Mouse (Mus musculus): ENCODE measurements around the gene Fbln2. TPM values are rescaled to one million over a fixed set of nuclear protein-coding genes. Genes with fewer than 3 reads are reported as not detected.

Fbln2 gene
- polyA plus RNA-seq, 1 experiment from 2014 or later, result 32.1 TPM

DNA sequence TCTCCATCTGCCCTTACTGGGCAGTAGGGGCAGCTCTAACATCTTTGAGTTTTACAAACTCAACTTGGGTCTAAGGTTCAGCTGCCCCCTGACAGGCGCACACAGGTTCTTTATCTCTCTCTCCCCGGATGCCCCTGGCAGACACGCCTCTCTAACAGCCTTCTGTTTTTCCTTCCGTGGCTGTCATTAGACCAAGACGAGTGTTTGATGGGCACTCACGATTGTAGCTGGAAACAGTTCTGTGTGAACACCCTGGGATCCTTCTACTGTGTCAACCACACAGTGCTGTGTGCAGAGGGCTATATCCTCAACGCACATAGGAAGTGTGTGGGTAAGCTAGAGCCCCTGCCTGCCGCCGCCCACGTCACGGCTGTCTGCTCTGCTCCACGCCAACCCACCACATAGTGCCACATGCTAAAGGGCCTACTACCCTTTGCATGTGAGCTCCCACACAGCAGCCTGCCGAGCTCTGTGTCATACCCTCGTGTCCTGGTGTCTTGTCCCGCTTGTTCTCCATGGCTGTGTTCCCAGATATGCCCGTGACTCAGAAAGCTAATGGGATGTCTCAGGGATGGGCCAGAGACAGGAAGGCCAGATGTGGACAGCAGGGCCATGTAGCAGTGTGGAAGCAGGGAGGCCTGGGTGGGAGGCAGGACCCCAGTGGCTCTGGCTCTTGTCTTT lies 47.3 kb downstream of the Fbln2 start:
- Histone ChIP-seq H3K4me3 (ENCODE audit: low read depth, low read length) (no peak overlapping the region), H3K27ac (replicated peaks) (no peak overlapping the region)

DNA sequence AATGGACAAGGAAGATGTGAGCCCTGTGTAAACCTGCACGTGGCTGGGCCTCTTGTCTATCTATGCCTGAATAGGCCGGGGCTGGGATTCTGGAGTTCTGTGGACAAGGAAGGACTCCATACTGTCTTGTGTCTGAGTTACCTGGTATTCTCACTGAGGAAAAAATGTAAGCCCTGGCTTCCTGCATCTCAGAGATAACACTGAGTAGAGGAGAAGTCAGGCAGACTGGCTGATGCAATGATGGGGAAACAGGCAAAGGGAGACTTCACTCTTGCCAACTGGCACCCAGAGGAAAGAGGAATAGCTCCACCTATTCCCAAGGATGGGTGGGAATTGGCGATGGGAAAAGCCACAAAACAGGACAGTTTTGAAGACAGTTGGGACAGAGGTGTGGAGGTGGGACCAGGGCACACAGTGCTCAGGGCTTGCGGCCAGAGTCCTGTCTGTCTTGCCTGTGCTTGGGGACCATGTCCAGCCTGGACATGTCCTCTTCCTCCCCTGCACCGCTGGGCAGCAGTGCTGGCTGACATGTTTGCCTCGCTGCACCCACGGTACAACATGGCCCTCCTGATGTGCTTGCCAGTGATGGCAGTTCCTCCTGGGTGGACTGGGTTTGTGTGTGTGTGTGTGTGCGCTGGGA lies 48.2 kb downstream of the Fbln2 start:
- Histone ChIP-seq H3K9me3 (ENCODE audit: control insufficient read depth, low read length) (no peaks in the 10 kb centered on the region), H3K4me3 (ENCODE audit: low read depth, low read length) (no peak overlapping the region), H3K27ac (replicated peaks) (no peak overlapping the region), H3K4me1 (replicated peaks; ENCODE audit: control insufficient read depth, insufficient read depth) (no peaks in the 10 kb centered on the region), H3K27me3 (ENCODE audit: control insufficient read depth, insufficient read depth, low read length) (no peaks in the 10 kb centered on the region), H3K36me3 (ENCODE audit: control insufficient read depth, insufficient read depth, low read length) (no peaks in the 10 kb centered on the region), H3K9ac (ENCODE audit: low read length) (no peak overlapping the region), H3K4me2 (replicated peaks; ENCODE audit: low read depth) (no peak overlapping the region)
- WGBS, result 71% methylated on average over 8 of the region's 8 CpGs
- DNase-seq (ENCODE audit: low spot score) (no peak), ATAC-seq (ENCODE audit: low FRiP score, low TSS enrichment) (no peak)
- TF ChIP-seq CTCF (IDR thresholded peaks at IDR 0.05; ENCODE audit: low read depth) (no peak), EP300 (optimal IDR thresholded peaks at IDR 0.05) (no peak)

More for the DNA sequence above, 47.3 kb downstream of the Fbln2 start:
- DNase-seq (ENCODE audit: low spot score) (no peak), ATAC-seq (ENCODE audit: low FRiP score, low TSS enrichment) (peak; percentile 39; the same call in 1 of the 2 replicates)
- H3K4me2 ChIP-seq (replicated peaks; ENCODE audit: low read depth), result no peak overlapping the region
- H3K9me3 ChIP-seq (ENCODE audit: control insufficient read depth, low read length), result no peaks in the 10 kb centered on the region
- no peak for TF ChIP-seq CTCF (IDR thresholded peaks at IDR 0.05; ENCODE audit: low read depth)
- no peak for TF ChIP-seq EP300 (optimal IDR thresholded peaks at IDR 0.05)
- H3K4me1 ChIP-seq (replicated peaks; ENCODE audit: control insufficient read depth, insufficient read depth), result no peaks in the 10 kb centered on the region
- H3K9ac ChIP-seq (ENCODE audit: low read length), result no peak overlapping the region
- H3K27me3 ChIP-seq (ENCODE audit: control insufficient read depth, insufficient read depth, low read length), result no peaks in the 10 kb centered on the region
- H3K36me3 ChIP-seq (ENCODE audit: control insufficient read depth, insufficient read depth, low read length), result no peaks in the 10 kb centered on the region
- 60% methylated on average over 16 of the region's 16 CpGs for WGBS

DNA sequence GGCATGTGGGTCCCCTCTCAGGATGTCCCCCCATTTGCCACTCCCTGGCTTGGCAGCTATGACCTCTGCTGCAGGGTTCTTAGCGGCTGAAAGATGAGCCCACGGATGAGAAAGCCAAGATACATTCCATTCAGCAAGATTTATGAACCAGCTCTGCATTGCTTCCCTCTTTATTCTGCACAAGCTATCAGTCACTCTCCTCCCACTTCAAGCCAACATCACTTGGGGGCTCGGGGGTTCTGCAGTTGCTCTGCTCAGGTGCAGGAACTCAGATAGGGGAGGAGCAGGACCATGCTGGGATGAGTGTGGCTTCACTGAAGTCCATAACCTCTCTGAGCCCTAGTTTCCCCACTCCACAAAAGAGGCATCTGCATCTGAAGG lies 48.7 kb downstream of the Fbln2 start:
- ATAC-seq (ENCODE audit: low FRiP score, low TSS enrichment) (no peak), DNase-seq (ENCODE audit: low spot score) (no peak)
- Histone ChIP-seq H3K4me2 (replicated peaks; ENCODE audit: low read depth) (no peak overlapping the region), H3K9me3 (ENCODE audit: control insufficient read depth, low read length) (no peaks in the 10 kb centered on the region), H3K36me3 (ENCODE audit: control insufficient read depth, insufficient read depth, low read length) (no peaks in the 10 kb centered on the region), H3K9ac (ENCODE audit: low read length) (no peak overlapping the region), H3K27ac (replicated peaks) (no peak overlapping the region), H3K4me3 (ENCODE audit: low read depth, low read length) (no peak overlapping the region), H3K27me3 (ENCODE audit: control insufficient read depth, insufficient read depth, low read length) (no peaks in the 10 kb centered on the region), H3K4me1 (replicated peaks; ENCODE audit: control insufficient read depth, insufficient read depth) (no peaks in the 10 kb centered on the region)
- TF ChIP-seq CTCF (IDR thresholded peaks at IDR 0.05; ENCODE audit: low read depth), result no peak
- TF ChIP-seq EP300 (optimal IDR thresholded peaks at IDR 0.05), result no peak
- 50% methylated on average over 3 of the region's 3 CpGs for WGBS

DNA sequence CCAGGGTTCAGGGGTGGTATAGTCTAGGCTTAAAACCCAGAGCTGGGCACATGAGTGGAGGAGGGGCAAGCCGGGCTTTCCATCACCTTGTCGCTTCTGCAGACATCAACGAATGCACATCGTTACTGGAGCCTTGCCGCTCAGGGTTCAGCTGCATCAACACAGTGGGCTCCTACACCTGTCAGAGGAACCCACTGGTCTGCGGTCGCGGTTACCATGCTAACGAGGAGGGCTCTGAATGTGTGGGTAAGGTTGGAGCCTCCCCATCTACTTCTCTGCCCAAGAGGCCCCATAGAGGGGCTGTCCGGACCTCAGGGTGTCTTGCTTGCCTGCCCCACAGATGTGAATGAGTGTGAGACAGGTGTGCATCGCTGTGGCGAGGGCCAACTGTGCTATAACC lies 53.4 kb downstream of the Fbln2 start:
- Histone ChIP-seq H3K9me3 (ENCODE audit: control insufficient read depth, low read length) (no peaks in the 10 kb centered on the region), H3K27me3 (ENCODE audit: control insufficient read depth, insufficient read depth, low read length) (no peaks in the 10 kb centered on the region), H3K9ac (ENCODE audit: low read length) (no peak overlapping the region), H3K27ac (replicated peaks) (no peak overlapping the region), H3K4me1 (replicated peaks; ENCODE audit: control insufficient read depth, insufficient read depth) (no peaks in the 10 kb centered on the region), H3K36me3 (ENCODE audit: control insufficient read depth, insufficient read depth, low read length) (no peaks in the 10 kb centered on the region), H3K4me3 (ENCODE audit: low read depth, low read length) (no peak overlapping the region), H3K4me2 (replicated peaks; ENCODE audit: low read depth) (no peak overlapping the region)
- DNase-seq (ENCODE audit: low spot score) (no peak), ATAC-seq (ENCODE audit: low FRiP score, low TSS enrichment) (no peak)
- WGBS, result 80% methylated on average over 12 of the region's 12 CpGs
- TF ChIP-seq CTCF (IDR thresholded peaks at IDR 0.05; ENCODE audit: low read depth) (no peak), EP300 (optimal IDR thresholded peaks at IDR 0.05) (no peak)

DNA sequence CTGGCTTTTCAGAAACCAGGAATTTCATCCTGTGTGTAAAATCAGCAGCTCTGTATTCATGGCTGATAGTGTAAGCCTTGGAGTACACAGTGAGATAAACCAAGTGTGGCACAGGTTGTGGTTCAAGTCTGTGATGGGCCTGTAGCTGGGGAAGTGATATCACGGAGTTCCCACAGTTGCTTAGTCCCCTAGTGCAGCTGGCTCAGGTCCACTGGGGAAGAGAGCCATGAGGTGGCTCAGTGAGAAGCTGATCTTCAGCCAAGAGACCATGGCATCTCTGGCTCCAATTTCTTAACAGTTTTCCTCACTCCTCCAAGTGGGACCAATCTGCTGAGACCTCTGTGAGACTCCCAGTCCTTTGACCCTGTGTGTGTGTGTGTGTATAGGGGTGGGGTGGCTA lies 54.4 kb downstream of the Fbln2 start:
- H3K4me1 ChIP-seq (replicated peaks; ENCODE audit: control insufficient read depth, insufficient read depth), result no peaks in the 10 kb centered on the region
- no peak for TF ChIP-seq EP300 (optimal IDR thresholded peaks at IDR 0.05)
- no peak for TF ChIP-seq CTCF (IDR thresholded peaks at IDR 0.05; ENCODE audit: low read depth)
- no peak overlapping the region for H3K27ac ChIP-seq (replicated peaks)
- H3K4me3 ChIP-seq (ENCODE audit: low read depth, low read length), result no peak overlapping the region
- H3K9me3 ChIP-seq (ENCODE audit: control insufficient read depth, low read length), result no peaks in the 10 kb centered on the region
- no peak overlapping the region for H3K9ac ChIP-seq (ENCODE audit: low read length)
- no peaks in the 10 kb centered on the region for H3K27me3 ChIP-seq (ENCODE audit: control insufficient read depth, insufficient read depth, low read length)
- no peaks in the 10 kb centered on the region for H3K36me3 ChIP-seq (ENCODE audit: control insufficient read depth, insufficient read depth, low read length)
- H3K4me2 ChIP-seq (replicated peaks; ENCODE audit: low read depth), result no peak overlapping the region
- WGBS, result 69% methylated on average over 1 of the region's 1 CpGs
- ATAC-seq (ENCODE audit: low FRiP score, low TSS enrichment), result no peak
- DNase-seq (ENCODE audit: low spot score), result no peak

GRCm38 (mm10) chr6:91268318-91268717 lies 56.1 kb downstream of the Fbln2 start:
- H3K9ac ChIP-seq (ENCODE audit: low read length), result no peak overlapping the region
- no peak overlapping the region for H3K27ac ChIP-seq (replicated peaks)
- DNase-seq (ENCODE audit: low spot score) (no peak), ATAC-seq (ENCODE audit: low FRiP score, low TSS enrichment) (no peak)
- H3K4me2 ChIP-seq (replicated peaks; ENCODE audit: low read depth), result no peak overlapping the region
- H3K27me3 ChIP-seq (ENCODE audit: control insufficient read depth, insufficient read depth, low read length), result no peaks in the 10 kb centered on the region
- H3K4me1 ChIP-seq (replicated peaks; ENCODE audit: control insufficient read depth, insufficient read depth), result no peaks in the 10 kb centered on the region
- H3K9me3 ChIP-seq (ENCODE audit: control insufficient read depth, low read length), result no peaks in the 10 kb centered on the region
- no peaks in the 10 kb centered on the region for H3K36me3 ChIP-seq (ENCODE audit: control insufficient read depth, insufficient read depth, low read length)
- no peak overlapping the region for H3K4me3 ChIP-seq (ENCODE audit: low read depth, low read length)
- TF ChIP-seq CTCF (IDR thresholded peaks at IDR 0.05; ENCODE audit: low read depth) (no peak), EP300 (optimal IDR thresholded peaks at IDR 0.05) (no peak)
- WGBS, result 32% methylated on average over 9 of the region's 9 CpGs
